In the genomic region with DNA sequence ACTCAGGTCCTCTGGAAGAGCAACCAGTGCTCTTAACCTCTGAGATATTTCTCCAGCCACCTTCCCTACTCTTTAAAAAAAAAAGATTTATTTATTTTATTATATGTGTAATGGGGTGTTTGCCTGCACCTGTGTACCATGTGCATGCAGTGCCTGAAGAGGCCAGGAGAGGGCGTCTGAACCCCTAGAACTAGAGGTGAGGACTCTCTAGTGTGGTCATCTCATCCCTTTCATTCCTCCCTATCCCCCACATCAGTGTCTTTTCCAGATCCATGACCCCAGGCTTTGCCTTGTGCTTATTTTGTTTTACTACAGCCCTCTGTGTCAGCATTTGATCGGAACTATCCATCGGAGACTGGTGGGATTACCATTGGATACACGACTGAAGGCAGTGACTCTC, we compare ENCODE assay signal across 8 mouse cellular contexts. TPM values are rescaled to one million over a fixed set of nuclear protein-coding genes. Genes with fewer than 3 reads are reported as not detected.
DNase-seq lines count a peak whose midpoint lies in the region; ATAC-seq and TF ChIP-seq lines count a peak whose summit lies in the region.

No protein-coding gene starts in this region.

- no peaks in the 10 kb centered on the region for H3K9me3 ChIP-seq in kidney, embryonic 16.5 days (ENCODE audit: low read length)
- H3K9me3 ChIP-seq in ES-Bruce4 (replicated peaks; ENCODE audit: control insufficient read depth, insufficient read depth, low read length, poor library complexity, severe bottlenecking) = no peaks in the 10 kb centered on the region
- H3K9me3 ChIP-seq in forebrain, embryonic 16.5 days (ENCODE audit: control insufficient read depth, low read length) = no peaks in the 10 kb centered on the region

- H3K9ac ChIP-seq in kidney, embryonic 16.5 days (replicated peaks; ENCODE audit: low read length) = no peak overlapping the region
- H3K9ac ChIP-seq in ES-Bruce4 (ENCODE audit: low read depth, poor library complexity, severe bottlenecking) = no peak overlapping the region
- no peak overlapping the region for H3K9ac ChIP-seq in forebrain, embryonic 16.5 days (replicated peaks; ENCODE audit: low read depth, low read length)

- DNase-seq in kidney, adult 2 months = no peak
- DNase-seq in cerebellum, adult 11-12 months = peak; percentile 61
- peak; percentile 22 for DNase-seq in lung, postnatal 14 days
- no peak for DNase-seq in c-Kit-positive CD71-positive TER-119-positive erythroid progenitor cells, embryonic 14.5 days (ENCODE audit: low spot score)
- DNase-seq in heart, adult 18-20 months = no peak

- no peak for TF ChIP-seq EP300 in ES-Bruce4 (IDR thresholded peaks at IDR 0.05; ENCODE audit: insufficient read depth, low read depth, low read length)

- no peaks in the 10 kb centered on the region for H3K4me1 ChIP-seq in kidney, adult 2 months (ENCODE audit: control insufficient read depth, insufficient read depth, low read length)
- H3K4me1 ChIP-seq in kidney, embryonic 16.5 days (ENCODE audit: insufficient read depth, low read length) = 0 out of 2 replicates have a peak, but pooled peaks cover 2% of the 10 kb centered on the region
- no peaks in the 10 kb centered on the region for H3K4me1 ChIP-seq in ES-Bruce4 (ENCODE audit: control insufficient read depth, insufficient read depth, low read length)
- H3K4me1 ChIP-seq in forebrain, embryonic 16.5 days (replicated peaks; ENCODE audit: control insufficient read depth, insufficient read depth, low read length) = 0 out of 2 replicates have a peak, but pooled peaks cover 1% of the 10 kb centered on the region

- H3K27ac ChIP-seq in kidney, adult 2 months (ENCODE audit: insufficient read depth, low read depth, low read length) = no peak overlapping the region
- no peak overlapping the region for H3K27ac ChIP-seq in kidney, embryonic 16.5 days (ENCODE audit: low read length)
- no peak overlapping the region for H3K27ac ChIP-seq in ES-Bruce4 (ENCODE audit: insufficient read depth, low read length)
- H3K27ac ChIP-seq in forebrain, embryonic 16.5 days (ENCODE audit: low read length) = no peak overlapping the region

- ATAC-seq in kidney, embryonic 16.5 days (ENCODE audit: low FRiP score, low TSS enrichment) = no peak
- no peak for ATAC-seq in forebrain, embryonic 16.5 days

- H3K27me3 ChIP-seq in kidney, adult 2 months (replicated peaks; ENCODE audit: control insufficient read depth, insufficient read depth, low read length) = no peaks in the 10 kb centered on the region
- no peaks in the 10 kb centered on the region for H3K27me3 ChIP-seq in kidney, embryonic 16.5 days (ENCODE audit: insufficient read depth, low read length)
- H3K27me3 ChIP-seq in ES-Bruce4 (ENCODE audit: control insufficient read depth, insufficient read depth, low read length, poor library complexity, severe bottlenecking) = no peaks in the 10 kb centered on the region
- H3K27me3 ChIP-seq in forebrain, embryonic 16.5 days (replicated peaks; ENCODE audit: control insufficient read depth, insufficient read depth, low read length) = no peaks in the 10 kb centered on the region

- no peak overlapping the region for H3K4me2 ChIP-seq in kidney, embryonic 16.5 days (replicated peaks; ENCODE audit: low read depth, low read length)
- H3K4me2 ChIP-seq in forebrain, embryonic 16.5 days (ENCODE audit: low read length) = no peak overlapping the region

- H3K4me3 ChIP-seq in kidney, adult 2 months (ENCODE audit: insufficient read depth, low read depth, low read length) = no peak overlapping the region
- H3K4me3 ChIP-seq in kidney, embryonic 16.5 days (ENCODE audit: low read length) = no peak overlapping the region
- H3K4me3 ChIP-seq in ES-Bruce4 (ENCODE audit: low read depth, low read length) = no peak overlapping the region
- H3K4me3 ChIP-seq in forebrain, embryonic 16.5 days (replicated peaks; ENCODE audit: low read length) = no peak overlapping the region

- peak; percentile 53 for TF ChIP-seq CTCF in kidney, adult 2 months (conservative IDR thresholded peaks at IDR 0.05; ENCODE audit: insufficient read depth, insufficient read length, low read depth, low read length)
- TF ChIP-seq CTCF in ES-Bruce4 (IDR thresholded peaks at IDR 0.05; ENCODE audit: low read depth, low read length) = peak; percentile 64

- TF ChIP-seq POLR2A in kidney, adult 2 months (IDR thresholded peaks at IDR 0.05; ENCODE audit: low read depth, low read length) = no peak
- no peak for TF ChIP-seq POLR2A in ES-Bruce4 (IDR thresholded peaks at IDR 0.05; ENCODE audit: insufficient read depth, low read length)

- H3K36me3 ChIP-seq in kidney, adult 2 months (ENCODE audit: control insufficient read depth, insufficient read depth, low read length) = no peaks in the 10 kb centered on the region
- H3K36me3 ChIP-seq in kidney, embryonic 16.5 days (ENCODE audit: insufficient read depth, low read length) = no peaks in the 10 kb centered on the region
- H3K36me3 ChIP-seq in ES-Bruce4 (ENCODE audit: control insufficient read depth, insufficient read depth, low read length, poor library complexity, severe bottlenecking) = no peaks in the 10 kb centered on the region
- no peaks in the 10 kb centered on the region for H3K36me3 ChIP-seq in forebrain, embryonic 16.5 days (ENCODE audit: control insufficient read depth, insufficient read depth)

- 67% methylated on average over 4 of the region's 4 CpGs for WGBS in kidney, adult 2 months
- WGBS in kidney, embryonic 16.5 days = 66% methylated on average over 4 of the region's 4 CpGs
- 64% methylated on average over 4 of the region's 4 CpGs for WGBS in forebrain, embryonic 16.5 days

RNA-seq across cellular contexts. Expression of a gene that starts 5.2 kb away (rescaled TPM):
- polyA plus RNA-seq in kidney, adult 2 months (2012; rRNA removed) = 0.42 and 0.47 TPM in 2 replicates
- polyA plus RNA-seq in kidney, embryonic 16.5 days (2015; fragmentation: Nextera tagmentation; extraction: Ambion mirVana) = 0.26 and 0.31 TPM in 2 replicates
- polyA plus RNA-seq in ES-Bruce4 (2011; ENCODE audit: insufficient read depth, insufficient read length, low read depth, missing spikeins) = 0.19 TPM in 1 of 2 replicates, not detected in the other
- 2.6 and 3.9 TPM in 2 replicates for polyA plus RNA-seq in forebrain, embryonic 16.5 days (2015; fragmentation: Nextera tagmentation; extraction: Ambion mirVana)
- 10 to 100 TPM; 27.8 to 33.0 TPM for total RNA-seq in heart, adult 18-20 months (2021)

RNA-seq across cellular contexts. Expression of a gene that starts 18.3 kb away (rescaled TPM):
- 16.6 and 18.6 TPM in 2 replicates for polyA plus RNA-seq in kidney, adult 2 months (2012; rRNA removed)
- 260 and 277 TPM in 2 replicates for polyA plus RNA-seq in kidney, embryonic 16.5 days (2015; fragmentation: Nextera tagmentation; extraction: Ambion mirVana)
- 159 and 181 TPM in 2 replicates for polyA plus RNA-seq in ES-Bruce4 (2011; ENCODE audit: insufficient read depth, insufficient read length, low read depth, missing spikeins)
- 351 and 398 TPM in 2 replicates for polyA plus RNA-seq in forebrain, embryonic 16.5 days (2015; fragmentation: Nextera tagmentation; extraction: Ambion mirVana)
- total RNA-seq in heart, adult 18-20 months (2021) = 10 to 100 TPM; 42.0 to 46.3 TPM

RNA-seq across cellular contexts. Expression of a gene that starts 35.9 kb away (rescaled TPM):
- not detected in 2 replicates for polyA plus RNA-seq in kidney, adult 2 months (2012; rRNA removed)
- polyA plus RNA-seq in kidney, embryonic 16.5 days (2015; fragmentation: Nextera tagmentation; extraction: Ambion mirVana) = not detected in 2 replicates
- polyA plus RNA-seq in ES-Bruce4 (2011; ENCODE audit: insufficient read depth, insufficient read length, low read depth, missing spikeins) = not detected in 2 replicates
- 0.18 TPM in 1 of 2 replicates, not detected in the other for polyA plus RNA-seq in forebrain, embryonic 16.5 days (2015; fragmentation: Nextera tagmentation; extraction: Ambion mirVana)
- not detected for total RNA-seq in heart, adult 18-20 months (2021)

Comparison
In these comparisons a context has a peak if more than half of its experiments do, and no peak if none do; other contexts are left out.
1. DNase-seq: peak in cerebellum, adult 11-12 months (single experiment) and lung, postnatal 14 days (single experiment); none in kidney, adult 2 months (single experiment), c-Kit-positive CD71-positive TER-119-positive erythroid progenitor cells, embryonic 14.5 days (single experiment) and heart, adult 18-20 months (0 of 2).